Mouse (Mus musculus) mouse trophoblast stem cell (cell line): ENCODE data around the gene Dnajb5.

Source experiments
- in situ Hi-C, 2 experiments: fragments of 300-500 bp; cut with MseI, MboI; formaldehyde crosslinking; loops; 2 replicates in 1 of 2; 3 replicates in 1 of 2; pipeline ENCODE4 v1.15.1; 2025

Dnajb5 gene

GRCm38 (mm10) chr4:42943341-42943740 lies 6.3 kb upstream of the Dnajb5 start:
- in situ Hi-C loops = loop anchor here in 1 of 2 experiments (5.0 kb wide), 1 partner anchor 66 kb away; no protein-coding TSS in a partner anchor

- in situ Hi-C loops = loop anchor here in 1 of 2 experiments (5.0 kb wide), 1 partner anchor 67 kb away; no protein-coding TSS in a partner anchor
Measured at GRCm38 (mm10) chr4:42944185-42944584, 5.4 kb upstream of the Dnajb5 start.

- in situ Hi-C loops = no loop called here
Measured at GRCm38 (mm10) chr4:42945043-42945442, 4.6 kb upstream of the Dnajb5 start.

- in situ Hi-C loops = no loop called here
Measured at GRCm38 (mm10) chr4:42945445-42945844, 4.2 kb upstream of the Dnajb5 start.

- in situ Hi-C loops = no loop called here
Measured at GRCm38 (mm10) chr4:42945952-42946351, 3.7 kb upstream of the Dnajb5 start.

- in situ Hi-C loops = no loop called here
Measured at GRCm38 (mm10) chr4:42946733-42947290, 2.8 kb upstream of the Dnajb5 start.

GRCm38 (mm10) chr4:42948527-42948926 lies 1.1 kb upstream of the Dnajb5 start:
- in situ Hi-C loops = no loop called here

GRCm38 (mm10) chr4:42949051-42949675 lies 451 bp upstream of the Dnajb5 start:
- in situ Hi-C loops = no loop called here

GRCm38 (mm10) chr4:42950065-42950558 lies 498 bp downstream of the Dnajb5 start:
- in situ Hi-C loops = no loop called here

GRCm38 (mm10) chr4:42951206-42952195 lies 1.9 kb downstream of the Dnajb5 start:
- in situ Hi-C loops = no loop called here

- in situ Hi-C loops = no loop called here
Measured at GRCm38 (mm10) chr4:42952563-42952962, 2.9 kb downstream of the Dnajb5 start.

GRCm38 (mm10) chr4:42953435-42954094 lies 4.0 kb downstream of the Dnajb5 start:
- in situ Hi-C loops = no loop called here

GRCm38 (mm10) chr4:42954297-42954696 lies 4.7 kb downstream of the Dnajb5 start:
- in situ Hi-C loops = no loop called here

- in situ Hi-C loops = no loop called here
Measured at GRCm38 (mm10) chr4:42955200-42955599, 5.6 kb downstream of the Dnajb5 start.

GRCm38 (mm10) chr4:42956581-42956980 lies 7.0 kb downstream of the Dnajb5 start:
- in situ Hi-C loops = no loop called here

GRCm38 (mm10) chr4:42957306-42957705 lies 7.7 kb downstream of the Dnajb5 start:
- in situ Hi-C loops = no loop called here

- in situ Hi-C loops = no loop called here
Measured at GRCm38 (mm10) chr4:42957979-42958378, 8.4 kb downstream of the Dnajb5 start.

GRCm38 (mm10) chr4:42958942-42959341 lies 9.3 kb downstream of the Dnajb5 start:
- in situ Hi-C loops = no loop called here

- in situ Hi-C loops = no loop called here
Measured at GRCm38 (mm10) chr4:42959382-42959781, 9.8 kb downstream of the Dnajb5 start.

- in situ Hi-C loops = no loop called here
Measured at GRCm38 (mm10) chr4:42961592-42961991, 12.0 kb downstream of the Dnajb5 start.

- in situ Hi-C loops = no loop called here
Measured at GRCm38 (mm10) chr4:42963480-42963879, 13.9 kb downstream of the Dnajb5 start.
